Mouse (Mus musculus) frontal cortex, postnatal 10 days (tissue): ENCODE results near the gene Terb1.

Source experiments
- DNase-seq, 2 experiments: peaks; one replicate each; pipeline ENCODE4 v3.0.0; 2022; ENCODE audit warnings: low spot score in 2 of 2, mixed read lengths in 1 of 2

Gene Terb1

GRCm38 (mm10) chr8:104411972-104412371 is 97.7 kb downstream of the Terb1 start:
- DNase-seq = no peak

- DNase-seq = peak; percentile 43 to 72
These were observed 98.2 kb downstream of the Terb1 start for GRCm38 (mm10) chr8:104411468-104411867.

- DNase-seq = no peak
These were observed 99.0 kb downstream of the Terb1 start for GRCm38 (mm10) chr8:104410628-104411273.

- DNase-seq = no peak
These were observed 101.2 kb downstream of the Terb1 start for GRCm38 (mm10) chr8:104408328-104409110.

- no peak for DNase-seq
These were observed 103.2 kb downstream of the Terb1 start for GRCm38 (mm10) chr8:104406340-104407128.

GRCm38 (mm10) chr8:104405430-104406187 is 104.1 kb downstream of the Terb1 start:
- DNase-seq = no peak

GRCm38 (mm10) chr8:104403596-104403995 is 106.1 kb downstream of the Terb1 start:
- DNase-seq = no peak
